Mouse (Mus musculus): ENCODE data around the gene Nfib.

The Nfib gene

DNA sequence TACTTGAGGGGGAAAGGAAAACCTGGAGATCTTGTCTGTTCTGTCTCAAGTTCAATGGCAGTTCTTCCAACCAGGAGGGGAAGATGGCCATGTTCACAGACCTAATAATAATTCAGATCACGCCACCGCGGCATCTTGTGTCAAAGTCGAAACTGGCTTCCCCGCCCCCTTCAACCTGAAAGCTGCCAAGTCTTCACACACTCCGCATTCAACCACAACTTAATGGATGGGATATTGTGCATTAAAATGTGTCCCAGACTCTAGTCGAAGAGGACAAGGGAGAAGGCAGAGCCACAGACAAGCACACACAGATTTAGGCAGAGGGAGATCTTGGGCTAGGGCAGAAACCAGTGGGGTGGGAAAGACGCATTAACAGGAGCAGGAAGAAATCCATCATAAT lies 194.0 kb downstream of the Nfib start:
- no peak for TF ChIP-seq GATA4 (IDR thresholded peaks at IDR 0.05; ENCODE audit: insufficient replicate concordance, low read length)

- no peak for TF ChIP-seq GATA4 (IDR thresholded peaks at IDR 0.05; ENCODE audit: insufficient replicate concordance, low read length)
Observed at GRCm38 (mm10) chr4:82511001-82511513, 194.5 kb downstream of the Nfib start.

DNA sequence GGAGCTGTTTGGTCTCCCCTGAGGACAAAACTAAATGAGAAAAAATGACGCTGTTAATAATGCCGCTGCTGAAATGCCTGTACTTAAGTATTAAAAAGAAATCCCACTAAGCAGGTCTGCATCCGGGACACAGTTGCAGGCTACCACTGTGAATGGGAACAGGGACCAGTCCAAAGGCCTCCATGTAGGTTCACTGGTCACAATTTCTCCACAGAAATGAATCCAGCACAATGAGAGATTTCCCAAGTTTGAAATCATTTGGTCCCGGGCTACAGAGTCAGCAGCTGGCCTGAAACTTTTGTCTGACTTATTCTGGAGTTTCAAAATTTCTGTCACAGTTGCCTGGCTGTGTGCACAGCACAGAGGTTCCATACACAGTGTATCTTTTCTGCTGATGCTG lies 195.8 kb downstream of the Nfib start:
- no peak for TF ChIP-seq GATA4 (IDR thresholded peaks at IDR 0.05; ENCODE audit: insufficient replicate concordance, low read length)

- TF ChIP-seq GATA4 (IDR thresholded peaks at IDR 0.05; ENCODE audit: insufficient replicate concordance, low read length): no peak
Observed at GRCm38 (mm10) chr4:82509166-82509767, 196.3 kb downstream of the Nfib start.

DNA sequence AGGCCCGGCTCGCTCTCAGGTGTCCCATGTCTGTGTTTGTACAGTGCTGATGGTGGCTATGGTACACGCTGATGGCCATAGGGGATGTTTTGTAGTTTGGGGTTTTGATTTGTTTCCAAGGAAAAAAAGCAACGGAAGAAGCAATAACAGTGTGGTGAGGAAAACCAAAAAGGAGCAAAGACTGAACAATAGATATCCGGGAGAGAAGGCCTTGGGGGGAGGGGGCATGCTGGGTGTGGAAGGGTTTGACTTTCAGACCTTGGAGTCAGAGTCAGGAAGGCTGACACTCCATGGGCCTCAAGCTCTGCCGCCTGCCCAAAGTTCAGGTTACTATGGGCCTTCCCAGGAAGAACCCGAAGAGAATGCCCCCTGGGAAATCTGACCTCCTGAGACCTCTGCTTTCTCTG lies 197.3 kb downstream of the Nfib start:
- no peak for TF ChIP-seq GATA4 (IDR thresholded peaks at IDR 0.05; ENCODE audit: insufficient replicate concordance, low read length)

- TF ChIP-seq GATA4 (IDR thresholded peaks at IDR 0.05; ENCODE audit: insufficient replicate concordance, low read length): 0 out of 2 replicates have a peak, but pooled peaks have one; percentile 8
Observed at GRCm38 (mm10) chr4:82507541-82508280, 197.8 kb downstream of the Nfib start.

DNA sequence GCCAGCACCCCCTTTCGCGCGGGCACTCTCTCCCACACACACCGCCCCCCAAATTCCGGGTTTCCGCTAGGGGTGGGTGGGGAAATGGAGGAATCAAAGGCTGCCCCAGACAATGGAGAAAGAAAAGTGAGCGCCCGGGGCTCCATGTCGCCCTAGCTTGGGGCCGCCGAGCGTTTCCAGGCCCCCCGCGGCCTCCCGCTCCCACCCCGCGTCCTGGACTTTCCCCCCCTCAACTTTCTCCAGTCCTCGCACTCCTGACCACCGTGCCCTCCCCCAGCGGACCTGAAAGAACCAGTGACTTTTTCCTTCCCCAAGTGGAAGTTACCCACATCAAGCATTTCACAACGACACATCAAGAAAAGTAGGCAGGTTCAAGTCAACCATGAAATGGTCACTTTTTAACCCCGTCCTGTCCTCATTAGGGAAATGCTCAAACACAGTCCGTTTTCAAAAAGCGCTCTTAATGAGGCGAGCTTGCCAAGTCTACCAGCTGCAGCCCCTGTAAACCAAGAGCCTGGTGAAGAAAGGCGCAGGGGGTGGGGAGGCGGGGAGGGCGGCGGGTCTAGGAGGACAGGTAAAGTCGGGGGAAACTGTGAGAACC lies 198.7 kb downstream of the Nfib start:
- no peak for TF ChIP-seq GATA4 (IDR thresholded peaks at IDR 0.05; ENCODE audit: insufficient replicate concordance, low read length)

- TF ChIP-seq GATA4 (IDR thresholded peaks at IDR 0.05; ENCODE audit: insufficient replicate concordance, low read length): no peak
Observed at GRCm38 (mm10) chr4:82506081-82506730, 199.3 kb downstream of the Nfib start.

- TF ChIP-seq GATA4 (IDR thresholded peaks at IDR 0.05; ENCODE audit: insufficient replicate concordance, low read length): no peak
Observed at GRCm38 (mm10) chr4:82505121-82506031, 200.2 kb downstream of the Nfib start.

DNA sequence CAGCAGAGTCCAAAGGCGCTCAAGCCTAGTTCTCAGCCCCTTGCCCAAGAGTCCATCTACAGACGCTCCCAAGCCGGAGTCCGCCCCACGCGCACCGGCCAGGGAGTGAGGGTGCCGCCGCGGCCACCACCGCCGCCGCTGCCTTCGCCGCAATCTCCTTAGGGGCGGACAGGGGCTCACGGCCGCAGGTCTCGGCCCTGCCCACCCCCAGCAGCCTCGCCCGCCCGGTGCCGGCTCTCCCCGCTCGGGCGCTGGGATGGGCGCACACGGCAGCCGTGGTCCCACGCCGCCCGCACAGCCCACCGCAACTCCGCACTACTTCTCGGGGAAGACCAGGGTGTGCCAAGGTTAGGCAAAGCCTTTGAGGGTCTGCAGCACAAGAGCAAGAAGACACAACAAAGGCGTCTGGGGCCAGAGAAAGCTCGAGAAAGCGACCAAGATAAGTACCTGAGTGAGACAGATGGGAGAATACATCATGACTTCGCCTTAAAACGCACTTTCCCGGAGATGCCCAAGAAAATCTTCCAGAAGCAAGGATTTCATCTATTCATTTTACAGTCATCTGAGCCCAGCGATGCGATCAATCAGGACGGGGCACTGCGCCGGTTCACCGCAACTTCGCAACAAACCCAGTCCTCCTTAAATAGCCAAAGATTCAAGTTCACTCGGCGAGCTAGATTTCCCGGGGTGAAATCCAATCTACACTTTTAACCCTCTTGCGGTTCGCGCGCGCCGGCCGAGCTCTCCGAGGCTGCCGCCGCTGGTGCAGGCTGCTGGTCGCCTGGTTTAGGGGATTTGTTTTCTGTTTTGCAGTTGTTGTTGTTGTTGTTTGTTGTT lies 201.0 kb downstream of the Nfib start:
- TF ChIP-seq GATA4 (IDR thresholded peaks at IDR 0.05; ENCODE audit: insufficient replicate concordance, low read length): peak; percentile 30; the same call in 1 of the 2 replicates

- no peak for TF ChIP-seq GATA4 (IDR thresholded peaks at IDR 0.05; ENCODE audit: insufficient replicate concordance, low read length)
Observed at GRCm38 (mm10) chr4:82504015-82504283, 201.6 kb downstream of the Nfib start.

DNA sequence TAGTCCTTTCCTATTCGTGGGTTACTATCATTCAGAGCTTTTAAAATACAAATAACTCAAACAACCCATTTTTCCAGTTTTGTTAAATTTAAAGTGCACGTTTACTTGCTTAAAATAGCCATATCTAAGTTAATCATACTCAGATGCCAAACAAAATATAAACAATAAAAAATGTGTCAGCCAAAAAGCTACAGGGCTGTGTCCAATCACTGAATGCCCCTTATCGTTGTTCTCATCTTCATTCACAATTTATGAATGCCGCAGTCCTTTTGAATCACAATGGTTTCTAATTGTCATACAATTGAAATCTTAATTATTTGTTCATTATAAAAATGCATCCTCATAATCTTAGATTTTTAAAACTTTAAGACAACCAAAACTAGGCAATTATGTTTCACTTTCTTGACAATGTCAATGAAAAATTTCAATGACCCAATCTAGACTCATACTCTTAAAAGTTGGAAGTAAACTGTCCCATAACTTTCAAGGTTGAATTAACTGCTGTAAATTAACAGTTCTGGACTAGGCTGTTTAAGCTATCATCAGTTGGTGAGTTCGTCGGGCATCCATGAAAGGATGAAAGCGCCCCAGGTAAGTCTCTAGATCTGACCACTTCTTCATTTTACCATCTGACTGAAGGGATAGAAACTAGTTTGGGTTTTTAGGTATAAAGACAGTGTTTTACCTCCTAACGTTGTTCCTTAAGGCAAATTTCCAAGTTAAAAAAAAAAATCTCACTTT lies 202.1 kb downstream of the Nfib start:
- peak; percentile 62; the same call in 1 of the 2 replicates for TF ChIP-seq GATA4 (IDR thresholded peaks at IDR 0.05; ENCODE audit: insufficient replicate concordance, low read length)

- TF ChIP-seq GATA4 (IDR thresholded peaks at IDR 0.05; ENCODE audit: insufficient replicate concordance, low read length): no peak
Observed at GRCm38 (mm10) chr4:82502611-82503010, 202.9 kb downstream of the Nfib start.
